Mouse (Mus musculus) ovary, adult 2 months (tissue): ENCODE measurements around the gene Calca. TPM values are rescaled to one million over a fixed set of nuclear protein-coding genes. Genes with fewer than 3 reads are reported as not detected.

Source experiments
- polyA plus RNA-seq: library from polyadenylated mRNA; depleted of rRNA; stranded (reverse); fragments of >200 nt; gene quantifications from 2 replicates; pipeline ENCODE4 v1.2.3, GENCODE M21; 2012; rRNA removed

The Calca gene
- polyA plus RNA-seq: 1.6 and 2.5 TPM in 2 replicates

DNA sequence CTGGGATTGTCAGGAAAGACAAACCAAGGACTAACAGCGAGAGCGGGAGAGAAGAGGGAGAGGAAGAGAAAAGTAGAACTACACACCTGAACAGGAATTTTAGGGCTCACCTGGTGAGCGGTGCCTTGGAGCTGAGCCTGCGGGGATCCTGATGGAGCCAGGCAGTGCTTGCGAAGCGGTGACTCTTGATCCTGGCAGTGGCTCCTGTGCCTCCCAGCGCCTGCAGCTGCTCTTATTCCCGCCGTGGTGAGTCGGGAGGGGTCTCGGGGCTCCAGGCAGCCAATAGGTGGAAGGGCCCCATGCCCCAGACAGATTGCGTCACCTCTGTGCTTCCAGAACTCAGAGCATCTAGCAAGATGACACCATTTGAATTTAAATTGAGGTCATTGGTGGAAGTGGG, at the start of gene Calca:
Gene Calca (minus strand): TSS at position 256 of the 400 bp plus-strand sequence.

Other genes with a start within 250 kb of the Calca start
- 5.1 and 10.0 TPM in 2 replicates for gene Pde3b, start 221.1 kb downstream of the Calca start, polyA plus RNA-seq
- gene Cyp2r1, start 73.4 kb downstream of the Calca start, polyA plus RNA-seq: 0.53 and 2.6 TPM in 2 replicates
- 1.1 and 2.0 TPM in 2 replicates for gene Calcb, start 82.3 kb upstream of the Calca start, polyA plus RNA-seq
- 4.6 and 5.5 TPM in 2 replicates for gene Insc, start 107.3 kb upstream of the Calca start, polyA plus RNA-seq